Mouse (Mus musculus) neural tube, embryonic 14.5 days (tissue): ENCODE data around the gene Epb41l4b. TPM values are rescaled to one million over a fixed set of nuclear protein-coding genes. Genes with fewer than 3 reads are reported as not detected.

Experiments used
- ATAC-seq: fragments of 200-750 bp; cut with Nextera tagmentation; 2 replicates; pipeline ENCODE4 v1.8.0; 2017; ENCODE audit warnings: low read depth, mild to moderate bottlenecking, moderate TSS enrichment, moderate library complexity
- H3K27ac ChIP-seq: fragments of 300-500 bp; sonication (generic); 2 replicates; pipeline ENCODE4 v1.5.1; 2014; ENCODE audit warnings: low read depth, mild to moderate bottlenecking, control low read depth, low read length, moderate library complexity, mixed read lengths
- H3K27me3 ChIP-seq: fragments of 300-500 bp; sonication (generic); 2 replicates; pipeline ENCODE4 v1.6.1; 2014; ENCODE audit warnings: low read length; ENCODE audit not compliant: control insufficient read depth, insufficient read depth
- H3K36me3 ChIP-seq: fragments of 300-500 bp; sonication (generic); 2 replicates; pipeline ENCODE4 v1.6.1; 2014; ENCODE audit warnings: low read length, mixed read lengths; ENCODE audit not compliant: control insufficient read depth, insufficient read depth
- H3K4me1 ChIP-seq: fragments of 300-500 bp; sonication (generic); 2 replicates; pipeline ENCODE4 v1.6.1; 2014; ENCODE audit warnings: low read length; ENCODE audit not compliant: control insufficient read depth, insufficient read depth
- H3K4me2 ChIP-seq: fragments of 300-500 bp; sonication (generic); 2 replicates; pipeline ENCODE4 v1.6.1; 2014; ENCODE audit warnings: mild to moderate bottlenecking, low read depth, low read length, control low read depth
- H3K4me3 ChIP-seq: fragments of 300-500 bp; sonication (generic); 2 replicates; pipeline ENCODE4 v1.5.1; 2014; ENCODE audit warnings: low read depth, low read length, control low read depth, mixed read lengths
- H3K9ac ChIP-seq: fragments of 300-500 bp; sonication (generic); replicated peaks from 2 replicates; pipeline ENCODE4 v1.6.1; 2014; ENCODE audit warnings: low read depth, mild to moderate bottlenecking, control low read depth, low read length, mixed read lengths
- H3K9me3 ChIP-seq: fragments of 300-500 bp; sonication (generic); 2 replicates; pipeline ENCODE4 v1.6.1; 2016; ENCODE audit warnings: low read length; ENCODE audit not compliant: control insufficient read depth
- WGBS: fragments of 180-500 bp; shearing (Covaris S2); extraction: QIAGEN DNeasy Blood & Tissue Kit; methylation state at CpG from one replicate; pipeline ENCODE4 v1.1.7; 2014; 5-methylcytosine and 5-hydroxymethylcytosine counted together
- polyA plus RNA-seq: library from polyadenylated mRNA; unstranded; fragments of >200 nt; fragmentation: Nextera tagmentation; extraction: Ambion mirVana; gene quantifications from 2 replicates; pipeline ENCODE4 v1.2.1, GENCODE M21; 2014

Gene Epb41l4b
- polyA plus RNA-seq, 1 experiment from 2014 or later, result 6.5 TPM

DNA sequence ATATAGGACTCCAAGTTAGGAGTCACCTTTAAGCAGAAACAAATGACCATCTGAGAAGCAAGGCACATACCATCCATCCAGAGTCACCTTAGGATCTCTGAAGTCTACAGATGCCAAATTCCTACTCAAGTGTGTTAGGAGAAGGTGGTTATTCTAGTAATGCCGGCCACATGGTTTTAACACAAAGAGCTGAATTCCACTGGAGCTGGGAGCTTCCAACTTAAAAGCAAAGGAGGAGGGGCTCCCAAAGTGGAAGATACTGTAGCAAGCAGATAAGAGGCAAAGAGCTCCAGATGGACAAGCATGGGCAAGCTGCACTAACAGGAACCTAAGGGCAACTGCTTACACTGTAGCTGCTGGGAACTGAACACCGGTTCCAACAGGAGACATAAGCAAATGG lies 76.3 kb downstream of the Epb41l4b start:
- H3K27me3 ChIP-seq, result no peaks in the 10 kb centered on the region
- no peak overlapping the region for H3K4me2 ChIP-seq
- H3K27ac ChIP-seq, result no peak overlapping the region
- no peaks in the 10 kb centered on the region for H3K9me3 ChIP-seq
- no peak overlapping the region for H3K9ac ChIP-seq
- WGBS, result 84% methylated on average over 2 of the region's 2 CpGs
- H3K4me1 ChIP-seq, result peaks cover 5% of the 10 kb centered on the region; the same call in 1 of the 2 replicates
- no peak for ATAC-seq
- H3K4me3 ChIP-seq, result no peak overlapping the region
- no peaks in the 10 kb centered on the region for H3K36me3 ChIP-seq

DNA sequence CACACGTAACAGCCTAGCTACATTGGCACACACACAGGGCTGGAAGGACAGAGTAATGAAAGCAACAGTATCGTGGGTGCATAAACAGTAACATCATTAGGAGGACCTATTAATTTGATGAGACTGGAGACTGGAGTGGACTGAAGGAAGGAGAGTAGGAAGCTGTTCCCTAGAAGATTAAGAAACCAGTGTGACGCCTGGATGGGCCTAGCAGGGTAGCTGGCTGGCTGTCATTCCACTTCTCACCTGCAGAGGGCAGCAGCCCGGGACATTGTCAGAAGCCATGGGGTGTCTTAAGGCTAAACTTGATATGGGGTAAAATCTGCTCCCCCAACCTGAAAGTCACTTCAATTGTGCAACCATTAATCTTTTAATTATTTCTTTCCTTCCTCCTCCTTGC lies 78.0 kb downstream of the Epb41l4b start:
- 28% methylated on average over 4 of the region's 4 CpGs for WGBS
- Histone ChIP-seq H3K4me3 (no peak overlapping the region), H3K36me3 (no peaks in the 10 kb centered on the region), H3K27me3 (no peaks in the 10 kb centered on the region), H3K27ac (no peak overlapping the region), H3K4me1 (peaks cover 5% of the 10 kb centered on the region; the same call in 1 of the 2 replicates), H3K9me3 (no peaks in the 10 kb centered on the region), H3K9ac (no peak overlapping the region), H3K4me2 (no peak overlapping the region)
- ATAC-seq, result peak; percentile 39

DNA sequence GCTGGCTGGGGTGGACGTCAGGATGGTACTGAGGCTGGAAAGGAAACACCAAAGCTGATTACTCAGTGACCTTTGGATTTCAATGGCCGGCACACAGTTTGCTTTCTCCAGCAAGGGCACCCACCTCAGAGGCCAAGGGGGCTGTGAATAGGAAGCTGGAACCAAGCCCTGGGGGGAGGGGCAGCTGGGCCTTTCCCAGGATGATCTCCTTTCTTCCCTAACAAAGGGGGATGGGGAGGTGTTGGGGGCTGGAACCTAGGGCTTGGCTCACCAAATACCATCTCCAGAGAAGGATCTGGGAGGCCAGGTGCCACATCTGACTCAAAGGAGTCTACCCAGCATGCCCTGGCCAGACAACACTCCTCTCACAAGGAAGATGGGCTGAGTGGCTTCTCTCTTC lies 78.4 kb downstream of the Epb41l4b start:
- peak; percentile 47 for ATAC-seq
- 4% methylated on average over 2 of the region's 2 CpGs for WGBS

DNA sequence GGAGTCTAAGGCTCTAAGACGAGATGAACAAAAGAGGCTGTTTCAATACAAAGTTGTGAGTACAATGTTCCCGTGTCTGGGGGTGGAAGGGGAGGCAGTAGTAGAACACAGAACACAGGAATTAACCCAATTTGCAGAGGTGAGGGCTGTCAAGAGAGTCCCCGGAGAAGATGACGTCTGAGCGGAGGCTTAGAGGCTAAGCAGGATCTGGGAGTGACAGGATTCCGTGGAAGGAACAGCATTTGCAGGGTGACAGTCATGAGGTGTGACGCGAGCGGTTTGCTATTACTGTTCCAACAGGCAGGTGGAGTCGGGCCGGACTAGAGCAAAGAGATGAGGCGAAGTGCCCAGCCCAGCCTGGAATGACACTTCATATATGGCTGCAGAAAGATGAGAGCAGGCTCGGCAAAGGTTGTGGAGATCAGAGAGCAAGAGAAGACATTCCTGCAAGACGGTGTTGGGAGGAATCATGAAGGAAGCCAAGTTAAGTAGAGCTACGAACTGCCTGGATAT lies 82.9 kb downstream of the Epb41l4b start:
- 84% methylated on average over 15 of the region's 15 CpGs for WGBS
- no peak overlapping the region for H3K9ac ChIP-seq
- no peak for ATAC-seq

More for the DNA sequence above, 78.4 kb downstream of the Epb41l4b start:
- Histone ChIP-seq H3K4me1 (peaks cover 5% of the 10 kb centered on the region; the same call in 1 of the 2 replicates), H3K27ac (no peak overlapping the region), H3K36me3 (no peaks in the 10 kb centered on the region), H3K4me3 (no peak overlapping the region), H3K4me2 (no peak overlapping the region), H3K27me3 (no peaks in the 10 kb centered on the region), H3K9ac (no peak overlapping the region), H3K9me3 (no peaks in the 10 kb centered on the region)

DNA sequence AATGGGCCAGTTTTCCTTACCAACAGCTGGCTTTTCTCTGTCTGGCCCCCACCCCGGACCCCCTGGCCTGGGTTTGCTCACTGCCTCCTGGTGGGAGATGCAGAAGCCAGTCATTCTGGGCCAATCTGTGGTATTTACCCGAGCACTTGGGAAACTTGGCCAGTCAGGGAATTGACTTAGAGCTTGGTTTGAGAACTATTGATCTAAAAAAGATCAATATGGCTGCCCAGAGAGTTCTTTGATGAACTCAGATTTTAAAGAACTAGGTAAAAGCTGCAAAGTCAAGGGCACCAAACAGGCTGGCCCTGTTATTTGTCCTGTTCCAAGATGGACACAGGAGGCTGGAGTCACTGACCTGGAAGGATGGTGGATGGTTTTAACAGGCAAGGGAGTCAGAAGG lies 84.6 kb downstream of the Epb41l4b start:
- no peaks in the 10 kb centered on the region for H3K27me3 ChIP-seq
- WGBS, result 78% methylated on average over 2 of the region's 2 CpGs
- H3K4me3 ChIP-seq, result no peak overlapping the region
- H3K27ac ChIP-seq, result no peak overlapping the region
- no peaks in the 10 kb centered on the region for H3K9me3 ChIP-seq
- H3K4me2 ChIP-seq, result no peak overlapping the region
- no peak overlapping the region for H3K9ac ChIP-seq
- no peak for ATAC-seq
- H3K36me3 ChIP-seq, result no peaks in the 10 kb centered on the region
- H3K4me1 ChIP-seq, result no peaks in the 10 kb centered on the region

More for the DNA sequence above, 82.9 kb downstream of the Epb41l4b start:
- no peaks in the 10 kb centered on the region for H3K9me3 ChIP-seq
- no peak overlapping the region for H3K4me3 ChIP-seq
- H3K4me2 ChIP-seq, result no peak overlapping the region
- H3K27ac ChIP-seq, result no peak overlapping the region
- no peaks in the 10 kb centered on the region for H3K27me3 ChIP-seq
- peaks cover 2% of the 10 kb centered on the region; the same call in 1 of the 2 replicates for H3K4me1 ChIP-seq
- H3K36me3 ChIP-seq, result no peaks in the 10 kb centered on the region

DNA sequence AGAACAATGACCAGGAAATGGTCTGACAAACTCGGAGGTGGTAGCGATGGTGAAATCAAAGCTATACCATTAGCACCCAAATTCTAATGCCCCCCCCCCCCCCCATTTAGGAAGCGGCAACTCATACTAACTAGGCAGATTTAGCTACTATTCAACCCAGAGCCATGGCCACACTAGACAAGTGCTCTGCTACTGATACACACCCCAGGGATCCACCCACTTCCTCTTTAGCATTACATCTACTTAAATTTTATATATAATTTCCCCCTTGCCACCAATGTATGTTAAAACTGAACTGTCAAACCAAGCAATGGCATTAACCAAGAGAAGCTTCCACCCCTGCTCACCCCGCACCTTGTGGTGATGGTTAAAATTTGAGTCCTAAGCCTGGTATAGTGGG lies 85.6 kb downstream of the Epb41l4b start:
- Histone ChIP-seq H3K36me3 (no peaks in the 10 kb centered on the region), H3K9ac (no peak overlapping the region), H3K4me2 (no peak overlapping the region), H3K9me3 (no peaks in the 10 kb centered on the region), H3K4me1 (no peaks in the 10 kb centered on the region), H3K27me3 (no peaks in the 10 kb centered on the region), H3K27ac (no peak overlapping the region), H3K4me3 (no peak overlapping the region)
- 88% methylated on average over 4 of the region's 4 CpGs for WGBS
- ATAC-seq, result no peak

DNA sequence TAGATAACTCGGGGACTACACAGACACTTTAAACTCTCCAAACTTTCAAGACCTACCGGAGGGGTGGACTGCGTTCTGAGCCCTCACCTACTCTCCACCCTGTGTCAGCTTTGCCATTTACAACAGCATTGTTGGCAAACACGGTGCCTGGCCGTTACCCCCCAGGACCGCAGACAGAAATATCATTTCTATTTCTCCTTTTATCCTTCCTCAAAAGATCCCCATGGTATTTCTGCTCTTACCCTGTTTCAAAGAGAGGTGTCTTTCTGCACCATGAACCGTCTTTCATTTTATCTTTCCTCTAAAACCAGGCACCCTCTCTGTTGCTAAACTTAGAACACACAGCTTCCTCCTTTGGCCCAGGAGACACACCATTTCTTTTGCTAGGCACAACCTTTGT lies 87.6 kb downstream of the Epb41l4b start:
- ATAC-seq, result no peak
- no peaks in the 10 kb centered on the region for H3K36me3 ChIP-seq
- no peaks in the 10 kb centered on the region for H3K4me1 ChIP-seq
- H3K9me3 ChIP-seq, result no peaks in the 10 kb centered on the region
- no peak overlapping the region for H3K4me3 ChIP-seq
- no peak overlapping the region for H3K4me2 ChIP-seq
- no peak overlapping the region for H3K27ac ChIP-seq
- H3K27me3 ChIP-seq, result no peaks in the 10 kb centered on the region
- no peak overlapping the region for H3K9ac ChIP-seq
- WGBS, result 86% methylated on average over 7 of the region's 7 CpGs

DNA sequence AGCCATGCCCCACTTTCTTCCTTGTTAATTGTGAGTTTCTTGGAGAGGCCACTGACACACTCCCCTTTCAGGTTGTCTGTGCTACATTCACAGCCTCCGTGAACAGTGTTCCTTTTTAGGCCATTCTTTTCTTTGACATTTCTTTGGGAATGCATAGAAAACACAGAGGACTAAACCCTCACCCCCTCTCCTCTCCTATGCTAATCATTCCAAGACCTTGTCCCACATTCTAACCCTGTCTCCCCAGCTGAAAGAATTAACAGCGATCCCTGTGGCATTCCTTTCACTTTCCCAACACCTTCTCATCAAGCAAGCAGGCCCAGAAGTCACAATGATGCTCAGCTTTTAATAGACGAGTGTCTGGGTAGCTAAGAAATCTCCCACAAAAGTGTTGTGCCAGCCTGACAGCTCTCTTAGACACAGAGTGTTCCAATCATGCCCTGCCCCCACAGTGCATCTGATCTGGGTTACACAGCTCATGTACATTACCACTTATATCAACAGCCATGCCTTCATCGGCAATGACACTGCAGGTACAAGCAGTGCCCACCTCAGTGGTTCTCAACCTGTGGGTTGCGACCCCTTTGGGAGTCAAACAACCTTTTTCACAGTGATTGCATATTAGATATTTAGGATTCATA lies 93.8 kb downstream of the Epb41l4b start:
- 50% methylated on average over 5 of the region's 5 CpGs for WGBS
- ATAC-seq, result no peak

DNA sequence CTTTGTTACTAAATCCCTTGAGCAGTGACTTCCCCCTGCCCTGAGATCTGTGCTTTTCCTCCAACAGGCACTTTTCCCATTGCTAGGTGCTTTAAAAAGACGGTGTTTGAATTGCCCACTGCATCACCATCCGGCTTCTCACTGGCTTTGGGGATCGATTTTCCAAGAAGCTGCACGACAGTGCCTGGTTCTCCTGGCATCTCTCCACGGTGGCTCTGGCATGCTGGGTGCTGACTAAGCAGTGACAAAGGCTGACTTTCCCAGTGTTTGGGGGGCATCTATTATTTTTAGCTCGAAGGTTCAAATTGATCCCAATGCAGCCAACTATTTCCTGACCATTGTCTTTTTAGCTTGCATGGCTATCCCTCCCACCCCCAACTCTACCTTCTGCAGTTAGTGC lies 94.7 kb downstream of the Epb41l4b start:
- 50% methylated on average over 6 of the region's 6 CpGs for WGBS
- H3K36me3 ChIP-seq, result no peaks in the 10 kb centered on the region
- no peak for ATAC-seq
- no peak overlapping the region for H3K9ac ChIP-seq
- no peak overlapping the region for H3K4me3 ChIP-seq
- no peaks in the 10 kb centered on the region for H3K27me3 ChIP-seq
- no peaks in the 10 kb centered on the region for H3K4me1 ChIP-seq
- H3K27ac ChIP-seq, result no peak overlapping the region
- no peaks in the 10 kb centered on the region for H3K9me3 ChIP-seq
- no peak overlapping the region for H3K4me2 ChIP-seq

More for the DNA sequence above, 93.8 kb downstream of the Epb41l4b start:
- Histone ChIP-seq H3K27me3 (no peaks in the 10 kb centered on the region), H3K4me2 (no peak overlapping the region), H3K27ac (no peak overlapping the region), H3K9ac (no peak overlapping the region), H3K9me3 (no peaks in the 10 kb centered on the region), H3K4me1 (no peaks in the 10 kb centered on the region), H3K4me3 (no peak overlapping the region), H3K36me3 (no peaks in the 10 kb centered on the region)
